Mouse (Mus musculus) lung, postnatal 0 days (tissue): Measurements from ENCODE around the gene Cers1.

Source experiments
- CTCF ChIP-seq: IDR thresholded peaks from 2 replicates; pipeline ENCODE4 v1.5.1; 2016; ENCODE audit warnings: antibody characterized with exemption, mild to moderate bottlenecking
- EP300 ChIP-seq: IDR thresholded peaks from 2 replicates; pipeline ENCODE4 v1.6.1; 2016; ENCODE audit warnings: antibody characterized with exemption, mild to moderate bottlenecking, control low read depth

- TF ChIP-seq CTCF = peak; percentile 56
- TF ChIP-seq EP300 = no peak
Measured at GRCm38 (mm10) chr8:70360769-70361168, 45.2 kb downstream of the Cers1 start.
